ENCODE assay signal across 10 mouse cellular contexts in genomic region chr1:125508594-125509257, GRCm38 (mm10). TPM values are rescaled to one million over a fixed set of nuclear protein-coding genes. Genes with fewer than 3 reads are reported as not detected.
A peak's percentile ranks its signal among the peaks of the same experiment; 100 is the strongest.
DNase-seq lines count a peak whose midpoint lies in the region; ATAC-seq and TF ChIP-seq lines count a peak whose summit lies in the region.
"Had no signal": no experiment of that assay in that cellular context is flagged by ENCODE, and none has a peak within 500 bp of the region (broad histone marks: within the 10 kb centered on the region; RNA-seq: fewer than 3 reads in every experiment).

No protein-coding gene starts in this region.

- H3K4me1 ChIP-seq in kidney, embryonic 14.5 days (ENCODE audit: control insufficient read depth, insufficient read depth, low read length): no peaks in the 10 kb centered on the region
- H3K4me1 ChIP-seq in kidney, embryonic 16.5 days (ENCODE audit: insufficient read depth, low read length): no peaks in the 10 kb centered on the region
- H3K4me1 ChIP-seq: heart, embryonic 15.5 days had no signal

- TF ChIP-seq CTCF in Patski (IDR thresholded peaks at IDR 0.05): peak; percentile 54

- DNase-seq in Patski (ENCODE audit: low read depth, low spot score): no peak
- peak; percentile 62 for DNase-seq in fibroblast of lung, adult 2 months (ENCODE audit: low read depth)
- peak; percentile 19 to 35 for DNase-seq in lung, postnatal 4 days
- DNase-seq in frontal cortex, postnatal 36 days (ENCODE audit: low spot score in 2 of 2): no peak
- no peak for DNase-seq in embryo, embryonic 9.5 days (ENCODE audit: extremely low spot score)
- DNase-seq in urinary bladder, adult 18-20 months (ENCODE audit: low spot score in 2 of 2): no peak

- POLR2A ChIA-PET in Patski (lab: Charles Lee): interaction anchor here (0.7 to 1.7 kb wide), 3 partner anchors 8 to 59 kb away, joined by 3 to 5 read pairs (median 4); no protein-coding TSS in a partner anchor

- H3K9ac ChIP-seq in kidney, embryonic 14.5 days (ENCODE audit: low read depth, low read length): no peak overlapping the region
- H3K9ac ChIP-seq in kidney, embryonic 16.5 days (replicated peaks; ENCODE audit: low read length): no peak overlapping the region
- H3K9ac ChIP-seq: heart, embryonic 15.5 days had no signal

- H3K36me3 ChIP-seq in kidney, embryonic 14.5 days (ENCODE audit: control insufficient read depth, insufficient read depth, low read length): no peaks in the 10 kb centered on the region
- H3K36me3 ChIP-seq in kidney, embryonic 16.5 days (ENCODE audit: insufficient read depth, low read length): no peaks in the 10 kb centered on the region
- H3K36me3 ChIP-seq: heart, embryonic 15.5 days had no signal

- H3K27me3 ChIP-seq in kidney, embryonic 14.5 days (ENCODE audit: control insufficient read depth, insufficient read depth, low read length): no peaks in the 10 kb centered on the region
- H3K27me3 ChIP-seq in kidney, embryonic 16.5 days (ENCODE audit: insufficient read depth, low read length): no peaks in the 10 kb centered on the region
- H3K27me3 ChIP-seq in Patski: no peaks in the 10 kb centered on the region
- H3K27me3 ChIP-seq: heart, embryonic 15.5 days had no signal

- CTCF ChIA-PET in Patski (lab: Charles Lee): interaction anchor here (0.9 to 1.6 kb wide), 4 partner anchors 13 to 121 kb away, joined by 4 to 6 read pairs (median 5); no protein-coding TSS in a partner anchor

- no peak overlapping the region for H3K27ac ChIP-seq in kidney, embryonic 14.5 days (ENCODE audit: low read depth, low read length)
- H3K27ac ChIP-seq in kidney, embryonic 16.5 days (ENCODE audit: low read length): no peak overlapping the region
- H3K27ac ChIP-seq: heart, embryonic 15.5 days; left cerebral cortex, adult 2 months had no signal

- WGBS in kidney, embryonic 14.5 days: 56% methylated on average over 5 of the region's 5 CpGs
- WGBS in kidney, embryonic 16.5 days: 59% methylated on average over 4 of the region's 5 CpGs

- no peak overlapping the region for H3K4me3 ChIP-seq in kidney, embryonic 14.5 days (ENCODE audit: low read length)
- no peak overlapping the region for H3K4me3 ChIP-seq in kidney, embryonic 16.5 days (ENCODE audit: low read length)
- H3K4me3 ChIP-seq: heart, embryonic 15.5 days; left cerebral cortex, adult 2 months had no signal

- in situ Hi-C loops in Patski (cut with MboI; ENCODE audit: low pct_unique_long_range_greater_than_20kb): loop anchor here (5.0 kb wide), 1 partner anchor 76 kb away; no protein-coding TSS in a partner anchor

- no peaks in the 10 kb centered on the region for H3K9me3 ChIP-seq in kidney, embryonic 14.5 days (ENCODE audit: control insufficient read depth, low read length)
- no peaks in the 10 kb centered on the region for H3K9me3 ChIP-seq in kidney, embryonic 16.5 days (ENCODE audit: low read length)
- H3K9me3 ChIP-seq: heart, embryonic 15.5 days had no signal

- ATAC-seq in kidney, embryonic 14.5 days (ENCODE audit: low FRiP score, low TSS enrichment): peak; percentile 62; the same call in 1 of the 2 replicates
- no peak; the same call in 1 of the 2 replicates for ATAC-seq in kidney, embryonic 16.5 days (ENCODE audit: low FRiP score, low TSS enrichment)
- ATAC-seq in Patski: peak; percentile 77

- no peak overlapping the region for H3K4me2 ChIP-seq in kidney, embryonic 14.5 days (replicated peaks; ENCODE audit: low read depth, low read length)
- no peak overlapping the region for H3K4me2 ChIP-seq in kidney, embryonic 16.5 days (replicated peaks; ENCODE audit: low read depth, low read length)
- H3K4me2 ChIP-seq: heart, embryonic 15.5 days had no signal

RNA-seq across cellular contexts. Expression of gene Slc35f5, which starts 51.7 kb away (rescaled TPM):
- 30.0 and 47.7 TPM in 2 replicates for polyA plus RNA-seq in kidney, embryonic 14.5 days (2014; fragmentation: Nextera tagmentation; extraction: Ambion mirVana)
- 56.1 and 59.6 TPM in 2 replicates for polyA plus RNA-seq in kidney, embryonic 16.5 days (2015; fragmentation: Nextera tagmentation; extraction: Ambion mirVana)
- polyA plus RNA-seq in Patski (2021): 81.6 TPM

Comparison
In these comparisons a context has a peak if more than half of its experiments do, and no peak if none do; other contexts are left out.
1. DNase-seq: peak in fibroblast of lung, adult 2 months (single experiment) and lung, postnatal 4 days (2 of 2); none in Patski (single experiment), frontal cortex, postnatal 36 days (0 of 2), embryo, embryonic 9.5 days (single experiment) and urinary bladder, adult 18-20 months (0 of 2).